Mouse (Mus musculus) urinary bladder, adult 18-20 months (tissue): ENCODE results near the gene Tnfsfm13.

Experiments
- DNase-seq, 2 experiments: peaks; one replicate each; pipeline ENCODE4 v3.0.0; 2022; ENCODE audit warnings: low spot score in 2 of 2, mixed read lengths in 2 of 2

Tnfsfm13 gene

GRCm38 (mm10) chr11:69681314-69682208 is 14.3 kb downstream of the Tnfsfm13 start, which contains the start of gene Senp3:
Gene Senp3 (minus strand): TSS chr11:69682084.
- DNase-seq = peak; percentile 93 to 94

DNA sequence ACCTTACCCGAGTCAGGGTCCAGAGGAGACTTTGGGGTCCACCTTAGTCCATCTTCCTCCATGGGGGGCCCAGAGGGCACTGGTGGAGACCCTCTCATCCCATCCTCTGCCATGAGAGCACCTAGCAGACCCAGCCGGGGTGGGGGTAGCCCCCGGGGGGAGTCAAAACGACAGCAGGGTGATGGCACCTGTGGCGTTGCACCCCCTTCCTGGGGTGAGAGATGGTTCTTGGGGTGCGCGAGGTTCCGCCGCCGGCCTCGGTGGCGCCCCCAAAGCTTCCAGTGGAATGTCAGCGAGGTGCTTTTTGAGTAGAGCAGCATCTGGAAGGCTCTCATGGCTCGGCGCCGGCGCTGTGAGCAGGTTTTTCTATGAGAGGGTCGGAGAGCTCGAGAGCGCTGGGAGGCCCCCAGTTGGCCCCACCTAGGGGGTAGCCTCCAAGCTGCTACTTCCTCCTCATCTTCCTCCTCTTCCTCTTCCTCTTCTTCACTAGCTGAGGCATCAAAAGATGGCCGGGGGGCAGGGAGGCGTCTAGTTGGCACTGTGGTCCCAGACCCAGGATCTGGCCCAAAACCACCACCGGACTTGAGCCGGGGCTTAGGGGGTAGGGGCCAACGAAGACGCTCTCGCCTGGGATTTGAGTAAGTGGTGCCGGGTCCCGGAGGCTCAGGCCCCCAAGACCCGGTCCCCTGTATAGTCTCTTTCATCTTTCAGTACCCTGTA is 15.6 kb downstream of the Tnfsfm13 start:
- DNase-seq = no peak

DNA sequence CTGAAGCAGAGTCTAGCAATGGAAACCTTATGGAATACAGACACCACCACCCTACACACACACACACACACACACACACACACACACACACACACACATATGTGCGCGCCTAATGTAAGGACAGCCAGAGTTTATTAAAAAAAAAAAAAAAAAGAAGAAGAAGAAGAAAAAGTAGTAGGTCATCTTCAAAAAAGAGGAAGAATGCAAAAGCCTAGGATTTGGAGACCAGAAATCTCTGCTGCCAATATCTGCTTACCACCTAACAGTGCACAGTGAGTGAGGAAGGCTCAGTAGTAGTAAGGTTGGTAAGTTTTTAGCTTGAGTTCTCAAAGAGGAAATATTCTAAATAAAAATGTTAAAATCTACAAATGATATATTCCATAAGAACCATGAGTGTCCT is 16.8 kb downstream of the Tnfsfm13 start:
- DNase-seq = no peak

- DNase-seq = peak; percentile 100
Measured at GRCm38 (mm10) chr11:69672211-69672706, 23.6 kb downstream of the Tnfsfm13 start, which contains the start of gene Eif4a1. Gene Eif4a1 (minus strand): TSS chr11:69672423.

DNA sequence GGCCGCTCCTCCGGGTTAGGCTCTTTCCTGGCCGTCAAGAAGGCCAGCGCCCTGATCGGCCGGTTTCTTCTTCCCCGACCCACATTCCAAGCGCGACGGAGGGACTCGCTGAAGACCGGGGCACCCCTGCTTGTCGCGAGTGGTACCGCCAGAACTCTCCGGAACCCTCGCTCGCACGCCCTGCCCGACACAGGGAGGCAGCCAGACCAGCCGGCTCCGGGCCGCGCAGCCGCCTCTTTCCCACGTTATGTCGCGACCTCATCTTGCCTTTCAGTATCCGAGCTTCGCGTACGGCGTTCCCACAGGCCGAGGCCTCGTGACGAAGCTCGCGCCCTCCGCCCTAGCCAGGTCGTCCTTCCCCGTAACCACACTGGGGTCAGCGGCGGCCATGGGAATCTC is 24.2 kb downstream of the Tnfsfm13 start:
- no peak for DNase-seq

- peak; percentile 76 to 91 for DNase-seq
Measured at GRCm38 (mm10) chr11:69670786-69671725, 24.8 kb downstream of the Tnfsfm13 start.

GRCm38 (mm10) chr11:69666665-69667005 is 29.3 kb downstream of the Tnfsfm13 start:
- DNase-seq = no peak

- no peak for DNase-seq
Measured at GRCm38 (mm10) chr11:69665961-69666664, 29.8 kb downstream of the Tnfsfm13 start, which contains the start of gene Cd68. Gene Cd68 (minus strand): TSS chr11:69666153.

GRCm38 (mm10) chr11:69665457-69665960 is 30.4 kb downstream of the Tnfsfm13 start:
- no peak for DNase-seq

DNA sequence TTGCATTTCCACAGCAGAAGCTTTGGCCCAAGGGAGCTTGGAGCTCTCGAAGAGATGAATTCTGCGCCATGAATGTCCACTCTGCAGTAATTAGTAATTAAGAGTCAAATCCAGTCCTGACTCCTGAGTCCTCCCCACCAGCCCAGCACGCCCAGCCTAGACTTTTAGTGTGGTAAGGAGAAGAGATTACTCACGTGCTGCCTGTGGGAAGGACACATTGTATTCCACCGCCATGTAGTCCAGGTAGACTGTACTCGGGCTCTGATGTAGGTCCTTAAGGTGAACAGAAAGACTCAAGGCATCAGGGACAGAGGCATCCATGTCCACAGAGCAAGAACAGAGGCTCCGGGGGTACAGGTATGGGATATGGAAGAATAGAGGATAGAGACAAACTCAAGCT is 31.1 kb downstream of the Tnfsfm13 start:
- DNase-seq = no peak

DNA sequence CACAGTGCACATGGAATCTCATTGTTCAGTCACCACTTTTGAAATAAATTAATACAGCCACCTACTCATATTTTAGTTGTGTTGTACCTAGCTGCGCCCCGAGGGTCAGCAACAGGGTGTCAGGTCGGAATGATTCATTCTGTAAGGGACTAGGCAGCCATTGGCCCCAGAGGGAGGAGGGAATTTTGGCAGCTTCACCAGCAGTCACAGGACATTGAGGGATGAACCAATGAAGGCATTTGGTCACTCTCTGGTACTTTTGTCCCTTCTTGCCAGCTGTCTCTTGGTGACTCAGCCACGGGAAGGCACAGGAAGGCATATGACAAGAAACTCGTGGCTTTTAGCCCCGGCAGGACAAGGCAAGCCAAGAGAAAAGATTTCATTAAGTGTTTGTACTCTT is 32.1 kb downstream of the Tnfsfm13 start:
- DNase-seq = no peak

GRCm38 (mm10) chr11:69662967-69663671 is 32.8 kb downstream of the Tnfsfm13 start:
- DNase-seq = no peak

- DNase-seq = peak; percentile 86 to 90
Measured at GRCm38 (mm10) chr11:69662213-69662966, 33.5 kb downstream of the Tnfsfm13 start, which contains the start of gene Mpdu1. Gene Mpdu1 (minus strand): TSS chr11:69662642.

DNA sequence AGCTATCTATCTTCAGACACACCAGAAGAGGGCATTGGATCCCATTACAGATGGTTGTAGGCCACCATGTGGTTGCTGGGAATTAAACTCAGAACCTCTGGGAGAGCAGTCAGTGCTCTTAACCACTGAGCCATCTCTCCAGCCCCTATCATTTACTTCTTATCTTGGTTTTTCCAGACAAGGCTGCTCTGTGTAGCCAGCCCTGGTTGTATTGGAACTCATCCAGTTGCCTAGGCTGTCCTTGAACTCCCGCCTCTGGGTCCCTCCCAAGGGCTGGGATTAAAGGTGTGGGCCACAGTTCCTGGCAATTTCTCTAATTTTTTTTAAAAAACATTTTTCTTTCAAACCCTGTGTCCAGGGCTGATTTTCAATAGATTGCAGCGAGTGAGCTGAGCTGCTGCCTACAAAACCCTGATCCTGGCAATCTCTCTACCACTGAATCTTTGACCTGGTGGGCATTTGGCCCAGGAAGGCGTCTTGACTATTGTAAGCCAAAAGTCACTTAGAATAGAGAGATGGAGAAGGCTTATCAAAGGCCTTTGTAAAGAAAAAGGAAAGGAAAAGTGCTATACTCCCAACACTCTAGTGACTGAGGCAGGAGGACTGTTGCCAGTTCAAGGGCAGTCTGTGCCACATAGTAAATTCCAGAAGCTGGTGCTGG is 34.5 kb downstream of the Tnfsfm13 start:
- no peak for DNase-seq

DNA sequence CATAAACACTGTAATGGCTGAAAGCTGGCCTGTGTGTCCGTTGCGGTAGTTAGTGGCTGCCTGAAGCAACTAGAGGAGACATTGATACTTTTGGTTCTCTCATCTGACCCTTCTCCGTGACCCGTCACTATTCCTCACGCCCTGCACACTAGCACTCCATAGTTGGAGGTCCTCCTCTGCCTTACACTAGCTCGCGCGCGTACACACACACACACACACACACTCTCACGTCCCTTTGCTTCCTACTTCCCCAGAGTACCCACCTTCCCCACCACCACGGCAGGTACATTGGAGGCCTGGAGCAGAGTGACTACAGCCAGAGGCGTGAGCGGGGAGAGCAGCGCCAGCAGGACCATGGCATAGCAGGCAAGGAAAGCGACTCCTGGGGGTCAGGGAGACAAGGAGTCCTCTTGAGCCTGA is 38.4 kb downstream of the Tnfsfm13 start:
- no peak for DNase-seq

GRCm38 (mm10) chr11:69656617-69657461 is 39.1 kb downstream of the Tnfsfm13 start:
- peak in 1 of 2 experiments; percentile 66 for DNase-seq

GRCm38 (mm10) chr11:69656065-69656455 is 39.8 kb downstream of the Tnfsfm13 start:
- peak; percentile 55 to 68 for DNase-seq
